Mouse (Mus musculus) limb, embryonic 11.5 days (tissue): ENCODE data around the gene Zbtb20. TPM values are rescaled to one million over a fixed set of nuclear protein-coding genes. Genes with fewer than 3 reads are reported as not detected.

Experiments
- ATAC-seq: fragments of 200-750 bp; cut with Nextera tagmentation; 2 replicates; pipeline ENCODE4 v1.8.0; 2017; ENCODE audit warnings: low read depth; ENCODE audit not compliant: insufficient number of reproducible peaks, low FRiP score, low TSS enrichment
- DNase-seq: peaks from one replicate; pipeline ENCODE4 v3.0.0-alpha.2; 2015; ENCODE audit warnings: low spot score
- H3K27ac ChIP-seq: fragments of 300-500 bp; sonication (generic); replicated peaks from 2 replicates; pipeline ENCODE4 v1.5.1; 2014; ENCODE audit warnings: low read depth, mild to moderate bottlenecking, low read length
- H3K27me3 ChIP-seq: fragments of 300-500 bp; sonication (generic); 2 replicates; pipeline ENCODE4 v1.6.1; 2014; ENCODE audit warnings: mild to moderate bottlenecking, low read length, mixed read lengths; ENCODE audit not compliant: control insufficient read depth, insufficient read depth
- H3K36me3 ChIP-seq: fragments of 300-500 bp; sonication (generic); 2 replicates; pipeline ENCODE4 v1.6.1; 2014; ENCODE audit warnings: mild to moderate bottlenecking, low read length, moderate library complexity, mixed read lengths; ENCODE audit not compliant: control insufficient read depth, insufficient read depth
- H3K4me1 ChIP-seq: fragments of 300-500 bp; sonication (generic); 2 replicates; pipeline ENCODE4 v1.6.1; 2014; ENCODE audit warnings: low read length, mixed read lengths; ENCODE audit not compliant: control insufficient read depth, insufficient read depth
- H3K4me2 ChIP-seq: fragments of 300-500 bp; sonication (generic); 2 replicates; pipeline ENCODE4 v1.6.1; 2014; ENCODE audit warnings: low read depth, mild to moderate bottlenecking, moderate library complexity; ENCODE audit not compliant: severe bottlenecking
- H3K4me3 ChIP-seq: fragments of 300-500 bp; sonication (generic); 2 replicates; pipeline ENCODE4 v1.5.1; 2014; ENCODE audit warnings: low read depth, low read length
- H3K9ac ChIP-seq: fragments of 300-500 bp; sonication (generic); 2 replicates; pipeline ENCODE4 v1.6.1; 2014; ENCODE audit warnings: mild to moderate bottlenecking, low read length
- H3K9me3 ChIP-seq: fragments of 300-500 bp; sonication (generic); 2 replicates; pipeline ENCODE4 v1.6.1; 2016; ENCODE audit warnings: low read length; ENCODE audit not compliant: control insufficient read depth
- WGBS: fragments of 180-500 bp; shearing (Covaris S2); extraction: QIAGEN DNeasy Blood & Tissue Kit; methylation state at CpG from one replicate; pipeline ENCODE4 v1.1.7; 2014; 5-methylcytosine and 5-hydroxymethylcytosine counted together
- polyA plus RNA-seq: library from polyadenylated mRNA; unstranded; fragments of >200 nt; fragmentation: Nextera tagmentation; extraction: Ambion mirVana; gene quantifications from 2 replicates; pipeline ENCODE4 v1.2.1, GENCODE M21; 2014

Gene Zbtb20
- polyA plus RNA-seq, 1 experiment from 2014 or later: 12.9 TPM

- no peaks in the 10 kb centered on the region for H3K9me3 ChIP-seq
- H3K9ac ChIP-seq: no peak overlapping the region
- H3K4me3 ChIP-seq: no peak overlapping the region
- no peaks in the 10 kb centered on the region for H3K27me3 ChIP-seq
- no peak overlapping the region for H3K4me2 ChIP-seq
- no peak for ATAC-seq
- DNase-seq: no peak
- WGBS: 88% methylated on average over 1 of the region's 1 CpGs
- H3K4me1 ChIP-seq: no peaks in the 10 kb centered on the region
- no peaks in the 10 kb centered on the region for H3K36me3 ChIP-seq
- H3K27ac ChIP-seq: no peak overlapping the region
These were observed 452.5 kb downstream of the Zbtb20 start for GRCm38 (mm10) chr16:43328221-43328620.

GRCm38 (mm10) chr16:43330206-43330605 is 454.5 kb downstream of the Zbtb20 start:
- no peak overlapping the region for H3K4me3 ChIP-seq
- H3K27me3 ChIP-seq: no peaks in the 10 kb centered on the region
- H3K9ac ChIP-seq: no peak overlapping the region
- no peak overlapping the region for H3K27ac ChIP-seq
- H3K9me3 ChIP-seq: no peaks in the 10 kb centered on the region
- ATAC-seq (no peak), DNase-seq (no peak)
- no peaks in the 10 kb centered on the region for H3K36me3 ChIP-seq
- no peaks in the 10 kb centered on the region for H3K4me1 ChIP-seq
- H3K4me2 ChIP-seq: no peak overlapping the region
- 93% methylated on average over 3 of the region's 3 CpGs for WGBS

- Histone ChIP-seq H3K27me3 (no peaks in the 10 kb centered on the region), H3K9ac (no peak overlapping the region), H3K4me2 (no peak overlapping the region), H3K9me3 (no peaks in the 10 kb centered on the region), H3K27ac (no peak overlapping the region), H3K36me3 (no peaks in the 10 kb centered on the region), H3K4me3 (no peak overlapping the region), H3K4me1 (no peaks in the 10 kb centered on the region)
- DNase-seq (no peak), ATAC-seq (no peak)
- 89% methylated on average over 3 of the region's 3 CpGs for WGBS
These were observed 455.8 kb downstream of the Zbtb20 start for GRCm38 (mm10) chr16:43331440-43331839.

- no peak overlapping the region for H3K9ac ChIP-seq
- no peaks in the 10 kb centered on the region for H3K9me3 ChIP-seq
- no peaks in the 10 kb centered on the region for H3K27me3 ChIP-seq
- no peak for ATAC-seq
- H3K4me2 ChIP-seq: no peak overlapping the region
- H3K4me3 ChIP-seq: no peak overlapping the region
- WGBS: 30% methylated on average over 2 of the region's 2 CpGs
- DNase-seq: no peak
- no peaks in the 10 kb centered on the region for H3K36me3 ChIP-seq
- H3K27ac ChIP-seq: no peak overlapping the region
- H3K4me1 ChIP-seq: no peaks in the 10 kb centered on the region
These were observed 457.1 kb downstream of the Zbtb20 start for GRCm38 (mm10) chr16:43332734-43333133.

- H3K4me1 ChIP-seq: no peaks in the 10 kb centered on the region
- H3K36me3 ChIP-seq: no peaks in the 10 kb centered on the region
- H3K9me3 ChIP-seq: no peaks in the 10 kb centered on the region
- H3K27ac ChIP-seq: no peak overlapping the region
- no peak overlapping the region for H3K4me3 ChIP-seq
- no peak overlapping the region for H3K4me2 ChIP-seq
- no peaks in the 10 kb centered on the region for H3K27me3 ChIP-seq
- no peak for ATAC-seq
- WGBS: 53% methylated on average over 1 of the region's 1 CpGs
- DNase-seq: no peak
- no peak overlapping the region for H3K9ac ChIP-seq
These were observed 457.6 kb downstream of the Zbtb20 start for GRCm38 (mm10) chr16:43333265-43333664.

- H3K4me2 ChIP-seq: no peak overlapping the region
- H3K4me1 ChIP-seq: no peaks in the 10 kb centered on the region
- H3K27me3 ChIP-seq: no peaks in the 10 kb centered on the region
- no peak overlapping the region for H3K27ac ChIP-seq
- no peak overlapping the region for H3K9ac ChIP-seq
- DNase-seq (no peak), ATAC-seq (no peak)
- H3K36me3 ChIP-seq: no peaks in the 10 kb centered on the region
- no peak overlapping the region for H3K4me3 ChIP-seq
- WGBS: 55% methylated on average over 11 of the region's 11 CpGs
- H3K9me3 ChIP-seq: no peaks in the 10 kb centered on the region
These were observed 458.9 kb downstream of the Zbtb20 start for GRCm38 (mm10) chr16:43334411-43335150.

GRCm38 (mm10) chr16:43335151-43335823 is 459.6 kb downstream of the Zbtb20 start:
- H3K27ac ChIP-seq: no peak overlapping the region
- H3K9me3 ChIP-seq: no peaks in the 10 kb centered on the region
- H3K9ac ChIP-seq: no peak overlapping the region
- H3K4me3 ChIP-seq: no peak overlapping the region
- DNase-seq (no peak), ATAC-seq (no peak)
- H3K27me3 ChIP-seq: no peaks in the 10 kb centered on the region
- H3K4me2 ChIP-seq: no peak overlapping the region
- WGBS: 65% methylated on average over 8 of the region's 8 CpGs
- H3K36me3 ChIP-seq: no peaks in the 10 kb centered on the region
- H3K4me1 ChIP-seq: no peaks in the 10 kb centered on the region

GRCm38 (mm10) chr16:43335824-43336215 is 460.1 kb downstream of the Zbtb20 start:
- DNase-seq (no peak), ATAC-seq (no peak)
- 89% methylated on average over 4 of the region's 4 CpGs for WGBS

More at GRCm38 (mm10) chr16:43335824-43336215, 460.1 kb downstream of the Zbtb20 start:
- H3K27ac ChIP-seq: no peak overlapping the region
- H3K4me1 ChIP-seq: no peaks in the 10 kb centered on the region
- no peaks in the 10 kb centered on the region for H3K36me3 ChIP-seq
- H3K9ac ChIP-seq: no peak overlapping the region
- H3K4me3 ChIP-seq: no peak overlapping the region
- H3K4me2 ChIP-seq: no peak overlapping the region
- H3K27me3 ChIP-seq: no peaks in the 10 kb centered on the region
- no peaks in the 10 kb centered on the region for H3K9me3 ChIP-seq
